Mouse (Mus musculus): Measurements from ENCODE around the gene Ccl22. TPM values are rescaled to one million over a fixed set of nuclear protein-coding genes. Genes with fewer than 3 reads are reported as not detected.

Ccl22 gene
- total and polyA plus RNA-seq, 2 experiments from 2014 or later, result 0.05 to 0.13 TPM

GRCm38 (mm10) chr8:94702156-94702555 lies 43.2 kb upstream of the Ccl22 start:
- no peak overlapping the region; the same call in 1 of the 2 replicates for H3K4me2 ChIP-seq (ENCODE audit: low read depth, low read length)
- no peak for ATAC-seq
- peaks cover 1% of the 10 kb centered on the region; the same call in 1 of the 2 replicates for H3K27me3 ChIP-seq (ENCODE audit: insufficient read depth, low read length)
- H3K9me3 ChIP-seq (ENCODE audit: low read length), result no peaks in the 10 kb centered on the region
- 75% methylated on average over 3 of the region's 3 CpGs for WGBS
- no peak overlapping the region for H3K4me3 ChIP-seq (ENCODE audit: low read length)
- peak overlapping the region; percentile 80; the same call in 1 of the 2 replicates for H3K27ac ChIP-seq
- DNase-seq (ENCODE audit: low spot score), result no peak
- TF ChIP-seq CTCF (IDR thresholded peaks at IDR 0.05; ENCODE audit: low read depth), result no peak
- no peaks in the 10 kb centered on the region for H3K36me3 ChIP-seq (ENCODE audit: insufficient read depth, low read length)
- no peaks in the 10 kb centered on the region; the same call in 1 of the 2 replicates for H3K4me1 ChIP-seq (ENCODE audit: insufficient read depth, low read length)
- no peak overlapping the region for H3K9ac ChIP-seq (replicated peaks; ENCODE audit: low read length)

GRCm38 (mm10) chr8:94702844-94703813 lies 42.3 kb upstream of the Ccl22 start:
- H3K9me3 ChIP-seq (ENCODE audit: low read length), result no peaks in the 10 kb centered on the region
- H3K4me1 ChIP-seq (ENCODE audit: insufficient read depth, low read length), result no peaks in the 10 kb centered on the region; the same call in 1 of the 2 replicates
- H3K4me3 ChIP-seq (ENCODE audit: low read length), result peak overlapping the region; percentile 45
- ATAC-seq, result peak; percentile 73
- peak overlapping the region; percentile 58 for H3K4me2 ChIP-seq (ENCODE audit: low read depth, low read length)
- no peaks in the 10 kb centered on the region for H3K27me3 ChIP-seq (ENCODE audit: insufficient read depth, low read length)
- under 1% methylated on average over 35 of the region's 35 CpGs for WGBS
- peak overlapping the region; percentile 80 for H3K27ac ChIP-seq
- no peaks in the 10 kb centered on the region for H3K36me3 ChIP-seq (ENCODE audit: insufficient read depth, low read length)
- peak; percentile 90 for TF ChIP-seq CTCF (IDR thresholded peaks at IDR 0.05; ENCODE audit: low read depth)
- peak overlapping the region; percentile 45 for H3K9ac ChIP-seq (replicated peaks; ENCODE audit: low read length)
- peak; percentile 90 for DNase-seq (ENCODE audit: low spot score)

- Histone ChIP-seq H3K4me3 (ENCODE audit: low read length) (peak overlapping the region; percentile 45), H3K27ac (peak overlapping the region; percentile 72), H3K4me2 (ENCODE audit: low read depth, low read length) (peak overlapping the region; percentile 58), H3K4me1 (ENCODE audit: insufficient read depth, low read length) (no peaks in the 10 kb centered on the region; the same call in 1 of the 2 replicates), H3K9ac (replicated peaks; ENCODE audit: low read length) (peak overlapping the region; percentile 36), H3K36me3 (ENCODE audit: insufficient read depth, low read length) (no peaks in the 10 kb centered on the region), H3K9me3 (ENCODE audit: low read length) (no peaks in the 10 kb centered on the region), H3K27me3 (ENCODE audit: insufficient read depth, low read length) (no peaks in the 10 kb centered on the region)
- peak; percentile 89 for ATAC-seq
- WGBS, result under 1% methylated on average over 35 of the region's 35 CpGs
- peak; percentile 92 for TF ChIP-seq CTCF (IDR thresholded peaks at IDR 0.05; ENCODE audit: low read depth)
- DNase-seq (ENCODE audit: low spot score), result peak; percentile 98
Measured at GRCm38 (mm10) chr8:94703972-94704668, 41.3 kb upstream of the Ccl22 start.

- WGBS, result 13% methylated on average over 9 of the region's 9 CpGs
- Histone ChIP-seq H3K4me1 (ENCODE audit: insufficient read depth, low read length) (no peaks in the 10 kb centered on the region; the same call in 1 of the 2 replicates), H3K27ac (peak overlapping the region; percentile 72), H3K9ac (replicated peaks; ENCODE audit: low read length) (peak overlapping the region; percentile 36), H3K36me3 (ENCODE audit: insufficient read depth, low read length) (no peaks in the 10 kb centered on the region), H3K4me3 (ENCODE audit: low read length) (peak overlapping the region; percentile 33), H3K27me3 (ENCODE audit: insufficient read depth, low read length) (no peaks in the 10 kb centered on the region), H3K9me3 (ENCODE audit: low read length) (no peaks in the 10 kb centered on the region), H3K4me2 (ENCODE audit: low read depth, low read length) (peak overlapping the region; percentile 57)
- DNase-seq (ENCODE audit: low spot score) (no peak), ATAC-seq (no peak)
- no peak for TF ChIP-seq CTCF (IDR thresholded peaks at IDR 0.05; ENCODE audit: low read depth)
Measured at GRCm38 (mm10) chr8:94704669-94704984, 40.8 kb upstream of the Ccl22 start.

- no peak for DNase-seq (ENCODE audit: low spot score)
- H3K4me1 ChIP-seq (ENCODE audit: insufficient read depth, low read length), result no peaks in the 10 kb centered on the region; the same call in 1 of the 2 replicates
- no peak overlapping the region for H3K9ac ChIP-seq (replicated peaks; ENCODE audit: low read length)
- no peak for TF ChIP-seq CTCF (IDR thresholded peaks at IDR 0.05; ENCODE audit: low read depth)
- H3K36me3 ChIP-seq (ENCODE audit: insufficient read depth, low read length), result no peaks in the 10 kb centered on the region
- no peaks in the 10 kb centered on the region for H3K9me3 ChIP-seq (ENCODE audit: low read length)
- ATAC-seq, result no peak
- no peak overlapping the region for H3K4me2 ChIP-seq (ENCODE audit: low read depth, low read length)
- 88% methylated on average over 10 of the region's 10 CpGs for WGBS
- H3K4me3 ChIP-seq (ENCODE audit: low read length), result no peak overlapping the region
- no peak overlapping the region for H3K27ac ChIP-seq
- no peaks in the 10 kb centered on the region for H3K27me3 ChIP-seq (ENCODE audit: insufficient read depth, low read length)
Measured at GRCm38 (mm10) chr8:94705581-94706245, 39.7 kb upstream of the Ccl22 start.

GRCm38 (mm10) chr8:94706732-94707395 lies 38.5 kb upstream of the Ccl22 start:
- Histone ChIP-seq H3K36me3 (ENCODE audit: insufficient read depth, low read length) (no peaks in the 10 kb centered on the region), H3K27ac (no peak overlapping the region), H3K27me3 (ENCODE audit: insufficient read depth, low read length) (no peaks in the 10 kb centered on the region), H3K4me3 (ENCODE audit: low read length) (no peak overlapping the region), H3K4me2 (ENCODE audit: low read depth, low read length) (no peak overlapping the region), H3K4me1 (ENCODE audit: insufficient read depth, low read length) (no peaks in the 10 kb centered on the region; the same call in 1 of the 2 replicates), H3K9me3 (ENCODE audit: low read length) (no peaks in the 10 kb centered on the region), H3K9ac (replicated peaks; ENCODE audit: low read length) (no peak overlapping the region)
- 74% methylated on average over 9 of the region's 9 CpGs for WGBS
- TF ChIP-seq CTCF (IDR thresholded peaks at IDR 0.05; ENCODE audit: low read depth), result no peak
- DNase-seq (ENCODE audit: low spot score), result no peak
- ATAC-seq, result no peak

Data from hindbrain, postnatal 0 days (tissue).